Mouse (Mus musculus) thymus, postnatal 25 days (tissue): Measurements from ENCODE around the gene Sec63.
A peak's percentile ranks its signal among the peaks of the same experiment; 100 is the strongest.

Source experiments
- DNase-seq: peaks from one replicate; pipeline ENCODE4 v3.0.0; 2022

Sec63 gene

GRCm38 (mm10) chr10:42830409-42830808 is 69.1 kb downstream of the Sec63 start:
- DNase-seq: peak; percentile 27

GRCm38 (mm10) chr10:42832677-42833076 is 71.4 kb downstream of the Sec63 start:
- DNase-seq: peak; percentile 27

- DNase-seq: no peak
Observed at GRCm38 (mm10) chr10:42833871-42834727, 72.8 kb downstream of the Sec63 start.

GRCm38 (mm10) chr10:42838106-42838505 is 76.8 kb downstream of the Sec63 start:
- DNase-seq: no peak

- DNase-seq: no peak
Observed at GRCm38 (mm10) chr10:42838736-42839135, 77.4 kb downstream of the Sec63 start.

GRCm38 (mm10) chr10:42840036-42840435 is 78.7 kb downstream of the Sec63 start:
- no peak for DNase-seq

GRCm38 (mm10) chr10:42841531-42842195 is 80.4 kb downstream of the Sec63 start:
- peak; percentile 52 for DNase-seq

GRCm38 (mm10) chr10:42842358-42842757 is 81.1 kb downstream of the Sec63 start:
- DNase-seq: peak; percentile 83

GRCm38 (mm10) chr10:42843416-42843815 is 82.1 kb downstream of the Sec63 start:
- no peak for DNase-seq

- no peak for DNase-seq
Observed at GRCm38 (mm10) chr10:42845480-42845879, 84.2 kb downstream of the Sec63 start.

GRCm38 (mm10) chr10:42848179-42849080 is 87.1 kb downstream of the Sec63 start:
- DNase-seq: peak; percentile 42

GRCm38 (mm10) chr10:42849081-42849400 is 87.7 kb downstream of the Sec63 start:
- DNase-seq: peak; percentile 45

GRCm38 (mm10) chr10:42854838-42855237 is 93.5 kb downstream of the Sec63 start:
- no peak for DNase-seq

- DNase-seq: no peak
Observed at GRCm38 (mm10) chr10:42855250-42855649, 94.0 kb downstream of the Sec63 start.

- no peak for DNase-seq
Observed at GRCm38 (mm10) chr10:42856574-42856973, 95.3 kb downstream of the Sec63 start.

GRCm38 (mm10) chr10:42857021-42857420 is 95.7 kb downstream of the Sec63 start:
- DNase-seq: no peak

GRCm38 (mm10) chr10:42859781-42860158 is 98.5 kb downstream of the Sec63 start:
- DNase-seq: no peak

- DNase-seq: peak; percentile 76
Observed at GRCm38 (mm10) chr10:42860159-42860911, 99.0 kb downstream of the Sec63 start, which contains the start of gene Scml4. Gene Scml4, plus strand, starts transcription at chr10:42860370.

- DNase-seq: peak; percentile 46
Observed at GRCm38 (mm10) chr10:42861446-42861845, 100.2 kb downstream of the Sec63 start.

GRCm38 (mm10) chr10:42862102-42862740 is 100.9 kb downstream of the Sec63 start:
- DNase-seq: peak; percentile 70

GRCm38 (mm10) chr10:42862806-42863205 is 101.5 kb downstream of the Sec63 start:
- no peak for DNase-seq
